Mouse (Mus musculus): ENCODE data around the gene Eif4g3.

- TF ChIP-seq CTCF (IDR thresholded peaks at IDR 0.05), result no peak
- no peak for TF ChIP-seq POLR2A (IDR thresholded peaks at IDR 0.05; ENCODE audit: insufficient read depth, low read depth, low read length)
Observed at GRCm38 (mm10) chr4:137982869-137983268, 10.0 kb upstream of the Eif4g3 start.
